Mouse (Mus musculus): ENCODE results near the gene Slc25a44. TPM values are rescaled to one million over a fixed set of nuclear protein-coding genes. Genes with fewer than 3 reads are reported as not detected.
"Not testable (repeated sequence)": the region's sequence is repeated elsewhere in the genome, so short reads cannot be mapped to it uniquely, and the experiment has no call there.

The Slc25a44 gene
- polyA plus RNA-seq, 1 experiment from 2014 or later, result 40.4 TPM

DNA sequence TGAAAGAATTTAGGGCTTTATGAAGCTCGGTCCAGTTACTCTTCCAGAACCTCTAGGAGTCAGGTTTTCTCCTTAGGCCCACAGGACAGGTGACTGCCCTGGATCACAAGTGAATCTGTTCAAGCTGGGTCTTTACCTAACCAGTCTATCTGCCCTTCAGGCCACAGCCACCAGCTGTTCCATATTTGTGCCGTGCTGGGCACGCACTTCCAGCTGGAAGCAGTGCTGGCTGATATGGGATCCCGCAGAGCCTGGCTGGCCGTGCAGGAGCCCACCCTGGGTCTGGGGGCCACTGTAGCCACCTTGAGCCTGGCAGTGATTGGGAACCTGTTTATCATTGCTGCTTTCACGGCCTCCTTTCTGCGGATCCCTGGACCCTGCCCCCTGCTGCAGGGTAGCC is 48.3 kb downstream of the Slc25a44 start:
- not testable (repeated sequence) for H3K36me3 ChIP-seq; H3K27me3 ChIP-seq; H3K4me3 ChIP-seq; H3K9me3 ChIP-seq; H3K4me1 ChIP-seq (replicated peaks); H3K9ac ChIP-seq
- H3K4me2 ChIP-seq, result peak overlapping the region; percentile 40
- 0 out of 2 replicates have a peak overlapping the region, but pooled peaks have one; percentile 4 for H3K27ac ChIP-seq (replicated peaks)
- ATAC-seq (ENCODE audit: low FRiP score, low read depth), result peak; percentile 8; the same call in 1 of the 2 replicates
- WGBS, result 28% methylated on average over 5 of the region's 7 CpGs

DNA sequence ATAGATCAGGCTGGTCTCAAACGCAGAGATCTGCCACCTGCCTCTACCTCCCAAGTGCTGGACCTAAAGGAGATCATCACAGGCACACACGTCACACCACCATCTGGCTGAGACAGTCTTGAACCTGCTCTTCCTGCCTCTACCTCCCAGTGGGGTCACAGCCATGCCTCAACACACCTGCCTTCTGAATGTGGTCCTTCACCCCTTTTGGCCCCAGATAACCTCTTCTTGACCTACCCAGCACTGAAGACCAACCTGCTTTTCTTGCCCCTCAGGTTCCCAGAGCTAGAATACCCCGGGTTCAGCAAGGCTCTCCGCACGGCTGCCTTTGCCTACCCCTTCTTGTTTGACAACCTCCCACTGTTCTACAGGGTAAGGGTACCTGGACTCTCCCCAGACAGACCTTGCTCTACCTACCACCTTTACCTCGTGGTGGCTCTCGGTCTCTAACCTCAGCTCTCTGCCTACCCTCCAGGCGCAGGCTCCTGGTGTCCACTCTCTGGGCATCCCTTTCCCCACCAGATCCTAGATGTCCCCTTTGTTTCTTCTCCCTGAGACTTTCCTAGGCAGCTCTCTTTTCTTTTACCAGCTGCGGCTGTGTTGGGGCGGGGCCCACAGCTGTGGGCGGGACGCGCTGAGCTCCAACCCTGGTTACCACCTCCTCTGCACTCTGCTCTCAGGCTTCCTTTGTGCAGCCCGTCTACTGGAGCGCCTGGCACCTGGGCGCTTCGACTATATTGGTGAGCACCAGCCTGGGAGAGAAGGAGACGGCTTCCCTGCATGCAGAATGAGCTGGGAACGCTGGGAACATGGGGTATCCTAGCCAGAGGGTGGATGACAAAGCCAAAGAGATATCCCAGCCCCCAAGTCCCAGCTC is 49.0 kb downstream of the Slc25a44 start:
- not testable (repeated sequence) for H3K36me3 ChIP-seq; H3K4me3 ChIP-seq; H3K9ac ChIP-seq; H3K9me3 ChIP-seq; H3K4me1 ChIP-seq (replicated peaks); H3K27me3 ChIP-seq
- peak; percentile 86 for ATAC-seq (ENCODE audit: low FRiP score, low read depth)
- H3K27ac ChIP-seq (replicated peaks), result 0 out of 2 replicates have a peak overlapping the region, but pooled peaks have one; percentile 4
- peak overlapping the region; percentile 40 for H3K4me2 ChIP-seq
- 9% methylated on average over 19 of the region's 19 CpGs for whole genome bisulfite sequencing

DNA sequence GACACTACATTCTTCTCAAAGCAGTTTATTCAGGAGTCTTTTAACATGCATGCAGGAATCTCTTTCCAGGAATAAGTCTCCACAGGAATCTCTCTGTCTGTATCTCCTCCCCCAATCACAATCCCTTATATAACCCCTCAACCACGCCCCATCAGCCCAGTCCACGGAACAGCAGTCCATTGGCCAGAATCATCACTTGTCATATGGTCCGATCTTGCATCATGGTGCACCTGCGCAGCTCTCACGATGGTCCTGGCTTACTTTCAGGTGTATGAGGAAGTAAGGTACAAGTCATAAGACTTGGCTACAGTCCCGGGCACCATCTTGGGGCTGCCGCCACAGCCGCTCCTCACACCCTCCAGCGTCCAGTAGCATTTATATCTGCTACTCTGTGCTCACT is 52.3 kb downstream of the Slc25a44 start, which contains the start of gene Bglap3:
Gene Bglap3, minus strand, starts transcription at position 101 of the 400 bp plus-strand sequence.
- not testable (repeated sequence) for H3K27ac ChIP-seq (replicated peaks); H3K36me3 ChIP-seq; H3K27me3 ChIP-seq; H3K9ac ChIP-seq; H3K4me2 ChIP-seq; H3K9me3 ChIP-seq; ATAC-seq (ENCODE audit: low FRiP score, low read depth); H3K4me1 ChIP-seq (replicated peaks); H3K4me3 ChIP-seq
- WGBS, result 95% methylated on average over 9 of the region's 9 CpGs

DNA sequence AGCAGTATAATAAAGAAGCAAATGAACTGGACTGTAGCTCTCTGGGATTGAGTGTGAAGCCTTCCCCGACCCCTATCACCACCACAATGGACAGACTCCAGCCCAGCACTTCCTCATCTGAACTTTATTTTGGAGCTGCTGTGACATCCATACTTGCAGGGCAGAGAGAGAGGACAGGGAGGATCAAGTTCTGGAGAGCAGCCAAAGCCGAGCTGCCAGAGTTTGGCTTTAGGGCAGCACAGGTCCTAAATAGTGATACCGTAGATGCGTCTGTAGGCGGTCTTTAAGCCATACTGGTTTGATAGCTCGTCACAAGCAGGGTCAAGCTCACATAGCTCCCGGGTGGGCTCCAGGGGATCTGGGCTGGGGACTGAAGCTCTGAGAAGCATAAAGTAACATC is 56.4 kb downstream of the Slc25a44 start:
- ATAC-seq (ENCODE audit: low FRiP score, low read depth); H3K4me2 ChIP-seq; H3K4me3 ChIP-seq; H3K27ac ChIP-seq (replicated peaks); H3K27me3 ChIP-seq; H3K9me3 ChIP-seq; H3K4me1 ChIP-seq (replicated peaks); H3K9ac ChIP-seq; H3K36me3 ChIP-seq: not testable (repeated sequence)
- 90% methylated on average over 7 of the region's 7 CpGs for WGBS

DNA sequence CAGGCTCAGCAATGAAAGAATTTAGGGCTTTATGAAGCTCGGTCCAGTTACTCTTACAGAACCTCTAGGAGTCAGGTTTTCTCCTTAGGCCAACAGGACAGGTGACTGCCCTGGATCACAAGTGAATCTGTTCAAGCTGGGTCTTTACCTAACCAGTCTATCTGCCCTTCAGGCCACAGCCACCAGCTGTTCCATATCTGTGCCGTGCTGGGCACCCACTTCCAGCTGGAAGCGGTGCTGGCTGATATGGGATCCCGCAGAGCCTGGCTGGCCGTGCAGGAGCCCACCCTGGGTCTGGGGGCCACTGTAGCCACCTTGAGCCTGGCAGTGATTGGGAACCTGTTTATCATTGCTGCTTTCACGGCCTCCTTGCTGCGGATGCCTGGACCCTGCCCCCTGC is 57.4 kb downstream of the Slc25a44 start:
- H3K9me3 ChIP-seq; H3K9ac ChIP-seq; H3K4me1 ChIP-seq (replicated peaks); H3K27ac ChIP-seq (replicated peaks); H3K27me3 ChIP-seq; H3K36me3 ChIP-seq; H3K4me3 ChIP-seq: not testable (repeated sequence)
- WGBS, result 55% methylated on average over 3 of the region's 7 CpGs
- peak overlapping the region; percentile 47; the same call in 1 of the 2 replicates for H3K4me2 ChIP-seq
- ATAC-seq (ENCODE audit: low FRiP score, low read depth), result peak; percentile 23; the same call in 1 of the 2 replicates

DNA sequence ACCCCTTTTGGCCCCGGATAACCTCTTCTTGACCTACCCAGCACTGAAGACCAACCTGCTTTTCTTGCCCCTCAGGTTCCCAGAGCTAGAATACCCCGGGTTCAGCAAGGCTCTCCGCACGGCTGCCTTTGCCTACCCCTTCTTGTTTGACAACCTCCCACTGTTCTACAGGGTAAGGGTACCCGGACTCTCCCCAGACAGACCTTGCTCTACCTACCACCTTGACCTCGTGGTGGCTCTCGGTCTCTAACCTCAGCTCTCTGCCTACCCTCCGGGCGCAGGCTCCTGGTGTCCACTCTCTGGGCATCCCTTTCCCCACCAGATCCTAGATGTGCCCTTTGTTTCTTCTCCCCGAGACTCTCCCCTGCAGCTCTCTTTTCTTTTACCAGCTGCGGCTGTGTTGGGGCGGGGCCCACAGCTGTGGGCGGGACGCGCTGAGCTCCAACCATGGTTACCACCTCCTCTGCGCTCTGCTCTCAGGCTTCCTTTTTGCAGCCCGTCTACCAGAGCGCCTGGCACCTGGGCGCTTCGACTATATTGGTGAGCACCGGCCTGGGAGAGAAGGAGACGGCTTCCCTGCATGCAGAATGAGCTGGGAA is 58.0 kb downstream of the Slc25a44 start:
- Histone ChIP-seq H3K4me2 (peak overlapping the region; percentile 47), H3K36me3 (peaks cover 11% of the 10 kb centered on the region), H3K9ac (0 out of 2 replicates have a peak overlapping the region, but pooled peaks have one; percentile 16), H3K4me3 (peak overlapping the region; percentile 31), H3K27ac (replicated peaks) (peak overlapping the region; percentile 51; the same call in 1 of the 2 replicates)
- under 1% methylated on average over 20 of the region's 22 CpGs for WGBS
- ATAC-seq (ENCODE audit: low FRiP score, low read depth), result peak; percentile 85
- H3K4me1 ChIP-seq (replicated peaks); H3K27me3 ChIP-seq; H3K9me3 ChIP-seq: not testable (repeated sequence)

DNA sequence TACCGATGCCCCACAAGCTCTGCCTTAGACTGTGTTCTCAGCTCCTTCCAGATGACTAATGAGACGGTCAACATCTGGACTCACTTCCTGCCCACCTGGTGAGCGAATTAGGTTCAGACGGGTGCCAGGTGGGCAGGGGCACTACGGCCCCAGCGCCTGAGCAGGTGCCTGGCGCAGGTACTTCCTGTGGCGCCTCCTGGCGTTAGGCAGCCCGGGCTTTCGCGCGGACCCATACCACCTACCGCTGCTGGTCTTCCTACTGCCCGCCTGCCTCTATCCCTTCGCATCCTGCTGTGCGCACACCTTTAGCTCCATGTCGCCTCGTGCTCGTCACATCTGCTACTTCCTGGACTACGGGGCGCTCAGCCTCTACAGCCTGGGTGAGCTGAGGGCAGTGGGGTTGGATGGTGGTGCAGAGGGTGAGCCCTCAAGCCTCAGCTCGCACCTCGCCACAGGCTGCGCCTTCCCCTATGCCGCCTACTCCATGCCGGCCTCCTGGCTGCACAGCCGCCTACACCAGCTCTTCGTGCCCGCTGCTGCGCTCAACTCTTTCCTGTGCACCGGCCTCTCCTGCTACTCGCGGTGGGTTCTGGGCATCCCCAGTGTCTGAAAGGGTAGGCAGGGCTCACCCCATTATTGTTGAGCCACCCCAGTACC is 59.1 kb downstream of the Slc25a44 start:
- no peak for ATAC-seq (ENCODE audit: low FRiP score, low read depth)
- H3K27me3 ChIP-seq, result 0 out of 2 replicates have a peak, but pooled peaks cover 7% of the 10 kb centered on the region
- no peaks in the 10 kb centered on the region for H3K9me3 ChIP-seq
- 34% methylated on average over 34 of the region's 34 CpGs for WGBS
- peak overlapping the region; percentile 47 for H3K4me2 ChIP-seq
- H3K36me3 ChIP-seq, result peaks cover 22% of the 10 kb centered on the region
- no peak overlapping the region for H3K27ac ChIP-seq (replicated peaks)
- H3K4me1 ChIP-seq (replicated peaks), result no peaks in the 10 kb centered on the region; the same call in 1 of the 2 replicates
- no peak overlapping the region for H3K4me3 ChIP-seq
- no peak overlapping the region for H3K9ac ChIP-seq

DNA sequence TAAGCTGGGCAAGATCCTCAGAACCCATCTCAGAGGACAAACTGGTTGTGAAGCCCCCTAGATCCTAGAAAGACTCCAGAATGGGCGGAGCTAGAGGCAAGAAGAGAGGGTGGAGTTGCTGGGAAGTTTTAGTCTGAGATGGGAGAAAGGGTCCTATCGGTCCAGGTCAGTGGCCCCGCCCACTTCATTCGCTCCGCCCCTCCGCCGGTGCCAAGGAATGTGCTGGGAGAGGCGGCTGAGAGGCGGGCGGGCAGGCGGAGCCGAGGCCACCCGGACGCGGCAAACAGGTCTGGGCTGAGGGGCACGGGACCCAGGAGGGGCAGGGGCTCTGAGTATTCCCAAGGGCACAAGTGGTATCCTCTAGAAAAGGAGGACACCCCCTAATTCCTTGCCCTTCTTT is 60.6 kb downstream of the Slc25a44 start, which contains the start of gene Paqr6:
Gene Paqr6, plus strand, starts transcription at position 248 of the 400 bp plus-strand sequence.
- no peaks in the 10 kb centered on the region for H3K9me3 ChIP-seq
- no peak within 1 kb of the TSS for H3K27ac ChIP-seq (replicated peaks)
- peaks cover 36% of the 10 kb centered on the region for H3K36me3 ChIP-seq
- H3K4me3 ChIP-seq, result no peak within 1 kb of the TSS
- 2% methylated on average over 16 of the region's 16 CpGs for WGBS
- 0 out of 2 replicates have a peak within 1 kb of the TSS, but pooled peaks have one; percentile 12 for H3K4me2 ChIP-seq
- ATAC-seq (ENCODE audit: low FRiP score, low read depth), result no peak
- H3K4me1 ChIP-seq (replicated peaks), result no peaks in the 10 kb centered on the region; the same call in 1 of the 2 replicates
- no peak within 1 kb of the TSS for H3K9ac ChIP-seq
- H3K27me3 ChIP-seq, result 0 out of 2 replicates have a peak, but pooled peaks cover 7% of the 10 kb centered on the region

DNA sequence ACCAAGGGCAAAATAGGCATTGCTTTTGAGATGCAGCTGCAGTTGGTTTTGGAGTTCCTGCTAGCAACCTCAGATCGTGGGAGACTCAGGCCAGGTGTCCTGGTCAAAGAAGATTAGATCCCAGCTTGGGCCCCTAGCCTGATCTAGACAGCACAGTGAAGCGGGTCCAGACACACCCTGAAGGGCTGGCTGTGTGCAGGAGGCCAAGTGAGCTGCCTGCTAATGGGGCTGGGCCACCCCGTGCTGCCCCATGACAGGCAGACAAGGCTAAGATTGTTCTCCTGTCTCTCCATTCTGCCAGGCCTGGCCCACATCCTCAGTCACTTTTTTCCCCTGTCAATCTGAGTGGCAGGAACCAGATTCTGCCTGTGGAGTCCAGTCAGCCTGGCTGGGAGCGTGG is 61.2 kb downstream of the Slc25a44 start:
- 61% methylated on average over 4 of the region's 4 CpGs for WGBS
- ATAC-seq (ENCODE audit: low FRiP score, low read depth), result peak; percentile 49; the same call in 1 of the 2 replicates
- Histone ChIP-seq H3K9ac (no peak overlapping the region), H3K36me3 (peaks cover 43% of the 10 kb centered on the region), H3K4me3 (no peak overlapping the region), H3K4me1 (replicated peaks) (no peaks in the 10 kb centered on the region; the same call in 1 of the 2 replicates), H3K9me3 (no peaks in the 10 kb centered on the region), H3K27me3 (0 out of 2 replicates have a peak, but pooled peaks cover 7% of the 10 kb centered on the region), H3K27ac (replicated peaks) (no peak overlapping the region), H3K4me2 (no peak overlapping the region)

DNA sequence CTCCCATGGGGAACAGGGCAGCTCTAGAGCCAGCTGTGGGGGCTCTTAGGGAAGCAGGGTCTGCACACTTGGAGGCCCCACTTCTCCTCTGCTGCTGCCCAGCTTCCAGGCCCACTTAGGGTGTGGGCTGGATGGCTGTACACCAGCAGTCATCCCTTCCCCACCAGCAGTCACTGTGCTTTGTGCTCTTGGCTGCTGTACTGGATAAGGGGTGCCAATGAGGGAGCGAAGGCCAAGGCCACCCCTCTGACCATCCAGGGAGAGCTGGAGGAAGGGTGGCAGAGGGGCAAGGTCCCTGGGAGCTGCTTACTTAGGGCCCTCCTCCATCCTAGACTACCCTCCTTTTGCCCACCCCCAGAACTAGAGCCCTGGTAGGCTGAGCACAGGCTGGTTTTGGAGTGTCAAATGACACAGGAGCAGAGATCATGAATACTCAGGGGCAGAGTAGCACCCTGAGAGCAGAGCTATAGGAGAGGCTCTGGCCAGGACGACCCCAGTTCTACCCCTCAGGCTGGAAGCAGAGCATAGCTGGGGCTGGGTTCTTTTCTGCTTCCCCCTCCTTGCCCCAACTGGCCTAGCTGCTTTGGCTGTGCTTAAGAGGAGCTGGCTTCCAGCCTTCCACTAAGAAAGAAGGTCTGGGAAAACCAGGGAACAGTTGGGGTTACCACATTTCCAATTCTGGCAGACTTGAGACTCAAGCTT is 63.2 kb downstream of the Slc25a44 start:
- Histone ChIP-seq H3K36me3 (peaks cover 57% of the 10 kb centered on the region), H3K27me3 (0 out of 2 replicates have a peak, but pooled peaks cover 7% of the 10 kb centered on the region), H3K4me3 (no peak overlapping the region), H3K9ac (no peak overlapping the region), H3K4me2 (no peak overlapping the region), H3K9me3 (no peaks in the 10 kb centered on the region), H3K4me1 (replicated peaks) (no peaks in the 10 kb centered on the region; the same call in 1 of the 2 replicates), H3K27ac (replicated peaks) (no peak overlapping the region)
- ATAC-seq (ENCODE audit: low FRiP score, low read depth), result no peak
- 91% methylated on average over 2 of the region's 2 CpGs for WGBS

DNA sequence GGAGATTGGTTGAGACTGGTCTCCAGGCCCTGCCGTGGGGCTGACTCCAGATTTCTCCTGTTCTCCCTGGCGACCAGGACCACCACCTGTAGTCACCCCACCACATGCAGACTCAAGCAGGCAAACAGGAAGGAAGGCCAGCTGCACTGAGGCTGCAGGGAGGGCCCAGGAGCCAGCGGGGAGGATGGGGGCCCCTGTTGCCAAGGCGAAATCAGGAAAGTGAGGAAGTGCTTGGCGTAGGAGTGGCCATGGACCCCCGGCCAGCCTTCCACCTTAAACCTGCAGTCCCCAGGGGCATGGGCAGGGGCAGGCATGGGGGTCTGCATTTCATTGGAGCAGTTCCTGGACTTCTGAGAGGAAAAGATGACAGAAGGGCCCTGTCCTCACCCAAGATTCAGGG is 63.8 kb downstream of the Slc25a44 start:
- 90% methylated on average over 6 of the region's 6 CpGs for WGBS
- Histone ChIP-seq H3K36me3 (peaks cover 64% of the 10 kb centered on the region), H3K4me1 (replicated peaks) (no peaks in the 10 kb centered on the region; the same call in 1 of the 2 replicates), H3K4me2 (no peak overlapping the region), H3K4me3 (no peak overlapping the region), H3K27ac (replicated peaks) (no peak overlapping the region), H3K9ac (no peak overlapping the region), H3K9me3 (no peaks in the 10 kb centered on the region), H3K27me3 (0 out of 2 replicates have a peak, but pooled peaks cover 6% of the 10 kb centered on the region)
- no peak for ATAC-seq (ENCODE audit: low FRiP score, low read depth)
